Mouse (Mus musculus) erythroid progenitor cell, adult 5-6 weeks (primary cell): ENCODE measurements around the gene Pcmtd2. TPM values are rescaled to one million over a fixed set of nuclear protein-coding genes. Genes with fewer than 3 reads are reported as not detected.

ENCODE experiments used
- total RNA-seq, 2 experiments: library from RNA; stranded (forward) in 1 of 2; stranded (reverse) in 1 of 2; fragments of 150-400 nt in 1 of 2; fragments of 186-747, 209-891 nt in 1 of 2; gene quantifications; 2 replicates each; pipeline versions ENCODE4 v1.2.3 to v1.2.4; 2015 to 2017; ENCODE audit warnings: low replicate concordance in 2 of 2

Pcmtd2 gene
- total RNA-seq, 2 experiments from 2014 or later: 39.4 to 54.1 TPM

Other genes starting within 250 kb of the Pcmtd2 start
- 11.7 and 13.0 TPM in 2 replicates for gene Prpf6, start 246.0 kb upstream of the Pcmtd2 start, total RNA-seq (2015; ENCODE audit: low replicate concordance)
- 28.1 and 33.1 TPM in 2 replicates for gene Prpf6, start 246.0 kb upstream of the Pcmtd2 start, total RNA-seq (2017; ENCODE audit: low replicate concordance)
- 2.5 and 14.8 TPM in 2 replicates for gene Zfp512b, start 245.1 kb upstream of the Pcmtd2 start, total RNA-seq (2015; ENCODE audit: low replicate concordance)
- 0.39 and 4.2 TPM in 2 replicates for gene Zfp512b, start 245.1 kb upstream of the Pcmtd2 start, total RNA-seq (2017; ENCODE audit: low replicate concordance)
- gene Samd10, start 238.6 kb upstream of the Pcmtd2 start, total RNA-seq (2015; ENCODE audit: low replicate concordance): 4.0 TPM in 1 of 2 replicates, not detected in the other
- 0.08 and 0.77 TPM in 2 replicates for gene Samd10, start 238.6 kb upstream of the Pcmtd2 start, total RNA-seq (2017; ENCODE audit: low replicate concordance)
- gene Gm29797, start 180.8 kb upstream of the Pcmtd2 start, total RNA-seq (2015; ENCODE audit: low replicate concordance): not detected in 2 replicates
- gene Gm29797, start 180.8 kb upstream of the Pcmtd2 start, total RNA-seq (2017; ENCODE audit: low replicate concordance): not detected in 2 replicates
- gene Sox18, start 166.2 kb upstream of the Pcmtd2 start, total RNA-seq (2015; ENCODE audit: low replicate concordance): not detected in 2 replicates
- gene Sox18, start 166.2 kb upstream of the Pcmtd2 start, total RNA-seq (2017; ENCODE audit: low replicate concordance): not detected in 2 replicates
- 2.2 TPM in 1 of 2 replicates, not detected in the other for gene Tcea2, start 157.5 kb upstream of the Pcmtd2 start, total RNA-seq (2015; ENCODE audit: low replicate concordance)
- 1.9 TPM in 1 of 2 replicates, not detected in the other for gene Tcea2, start 157.5 kb upstream of the Pcmtd2 start, total RNA-seq (2017; ENCODE audit: low replicate concordance)
- 84.0 and 98.9 TPM in 2 replicates for gene Rgs19, start 143.9 kb upstream of the Pcmtd2 start, total RNA-seq (2015; ENCODE audit: low replicate concordance)
- 17.1 and 33.1 TPM in 2 replicates for gene Rgs19, start 143.9 kb upstream of the Pcmtd2 start, total RNA-seq (2017; ENCODE audit: low replicate concordance)
- gene Lkaaear1, start 139.4 kb upstream of the Pcmtd2 start, total RNA-seq (2015; ENCODE audit: low replicate concordance): not detected in 2 replicates
- not detected in 2 replicates for gene Lkaaear1, start 139.4 kb upstream of the Pcmtd2 start, total RNA-seq (2017; ENCODE audit: low replicate concordance)
- not detected in 2 replicates for gene Oprl1, start 122.8 kb upstream of the Pcmtd2 start, total RNA-seq (2015; ENCODE audit: low replicate concordance)
- gene Oprl1, start 122.8 kb upstream of the Pcmtd2 start, total RNA-seq (2017; ENCODE audit: low replicate concordance): not detected in 2 replicates
- not detected in 2 replicates for gene Myt1, start 74.5 kb upstream of the Pcmtd2 start, total RNA-seq (2015; ENCODE audit: low replicate concordance)
- not detected in 2 replicates for gene Myt1, start 74.5 kb upstream of the Pcmtd2 start, total RNA-seq (2017; ENCODE audit: low replicate concordance)
- gene Polr3k, start 26.5 kb downstream of the Pcmtd2 start, total RNA-seq (2015; ENCODE audit: low replicate concordance): 13.7 and 18.4 TPM in 2 replicates
- gene Polr3k, start 26.5 kb downstream of the Pcmtd2 start, total RNA-seq (2017; ENCODE audit: low replicate concordance): 9.5 and 15.1 TPM in 2 replicates
- gene Gm14496, start 153.3 kb downstream of the Pcmtd2 start, total RNA-seq (2015; ENCODE audit: low replicate concordance): not detected in 2 replicates
- not detected in 2 replicates for gene Gm14496, start 153.3 kb downstream of the Pcmtd2 start, total RNA-seq (2017; ENCODE audit: low replicate concordance)